Mouse (Mus musculus): Measurements from ENCODE around the gene Trpv3. TPM values are rescaled to one million over a fixed set of nuclear protein-coding genes. Genes with fewer than 3 reads are reported as not detected.

Gene Trpv3
- polyA plus RNA-seq (2017; shearing (Covaris generic)), result under 1 TPM; 0.06 to 0.50 TPM

GRCm38 (mm10) chr11:73267267-73267666 is at the start of gene Trpv3:
TSS of gene Trpv3 (plus strand) at chr11:73267388.

GRCm38 (mm10) chr11:73233992-73234391 is 33.2 kb upstream of the Trpv3 start, which contains the start of gene Trpv1:
TSS of gene Trpv1 (plus strand) at chr11:73234292.

GRCm38 (mm10) chr11:73329442-73329841 is 62.3 kb downstream of the Trpv3 start, which contains the start of the genes Aspa, Gm49340 and Spata22:
TSS of gene Aspa (minus strand) at chr11:73329596.
TSS of gene Gm49340 (plus strand) at chr11:73329741.
TSS of gene Spata22 (plus strand) at chr11:73329741.

Other genes starting within 250 kb of the Trpv3 start
- 10 to 100 TPM; 10.6 to 12.5 TPM for gene Camkk1, start 248.4 kb upstream of the Trpv3 start, polyA plus RNA-seq (2017; shearing (Covaris generic))
- 10 to 100 TPM; 15.3 to 15.7 TPM for gene Ncbp3, start 219.6 kb upstream of the Trpv3 start, polyA plus RNA-seq (2017; shearing (Covaris generic))
- gene Itgae, start 176.8 kb upstream of the Trpv3 start, polyA plus RNA-seq (2017; shearing (Covaris generic)), result 100 to 1,000 TPM in 1 of 2 experiments, 10 to 100 TPM in 1; 67.4 to 129 TPM
- 10 to 100 TPM; 13.1 to 13.7 TPM for gene Haspin, start 129.1 kb upstream of the Trpv3 start, polyA plus RNA-seq (2017; shearing (Covaris generic))
- under 1 TPM; 0.17 to 0.60 TPM for gene P2rx5, start 107.0 kb upstream of the Trpv3 start, polyA plus RNA-seq (2017; shearing (Covaris generic))
- 10 to 100 TPM; 62.6 to 82.2 TPM for gene Emc6, start 90.4 kb upstream of the Trpv3 start, polyA plus RNA-seq (2017; shearing (Covaris generic))
- 10 to 100 TPM; 24.6 to 33.0 TPM for gene Tax1bp3, start 90.3 kb upstream of the Trpv3 start, polyA plus RNA-seq (2017; shearing (Covaris generic))
- gene Ctns, start 68.3 kb upstream of the Trpv3 start, polyA plus RNA-seq (2017; shearing (Covaris generic)), result 10 to 100 TPM; 10.4 to 13.1 TPM
- 1 to 10 TPM; 5.1 to 7.0 TPM for gene Shpk, start 67.9 kb upstream of the Trpv3 start, polyA plus RNA-seq (2017; shearing (Covaris generic))
- gene Trpv1, start 33.1 kb upstream of the Trpv3 start, polyA plus RNA-seq (2017; shearing (Covaris generic)), result under 1 TPM; 0.06 to 0.47 TPM
- gene Aspa, start 62.2 kb downstream of the Trpv3 start, polyA plus RNA-seq (2017; shearing (Covaris generic)), result under 1 TPM; 0.13 to 0.60 TPM
- not detected for gene Gm49340, start 62.4 kb downstream of the Trpv3 start, polyA plus RNA-seq (2017; shearing (Covaris generic))
- gene Spata22, start 62.4 kb downstream of the Trpv3 start, polyA plus RNA-seq (2017; shearing (Covaris generic)), result not detected
- gene Olfr20, start 83.4 kb downstream of the Trpv3 start, polyA plus RNA-seq (2017; shearing (Covaris generic)), result under 1 TPM in 1 of 2 experiments, not detected in 1; 0.10 TPM
- not detected for gene Olfr376, start 103.9 kb downstream of the Trpv3 start, polyA plus RNA-seq (2017; shearing (Covaris generic))
- under 1 TPM in 1 of 2 experiments, not detected in 1; 0.44 TPM for gene Olfr1, start 132.2 kb downstream of the Trpv3 start, polyA plus RNA-seq (2017; shearing (Covaris generic))
- not detected for gene Olfr378, start 161.1 kb downstream of the Trpv3 start, polyA plus RNA-seq (2017; shearing (Covaris generic))
- gene Olfr380, start 190.1 kb downstream of the Trpv3 start, polyA plus RNA-seq (2017; shearing (Covaris generic)), result not detected
- not detected for gene Olfr381, start 224.2 kb downstream of the Trpv3 start, polyA plus RNA-seq (2017; shearing (Covaris generic))
- gene Olfr382, start 249.8 kb downstream of the Trpv3 start, polyA plus RNA-seq (2017; shearing (Covaris generic)), result not detected

All from inflammation-experienced regulatory T-cells (primary cell).